Mouse (Mus musculus): ENCODE data around the gene Lix1. TPM values are rescaled to one million over a fixed set of nuclear protein-coding genes. Genes with fewer than 3 reads are reported as not detected.
A peak's percentile ranks its signal among the peaks of the same experiment; 100 is the strongest.

Lix1 gene
- total and polyA plus RNA-seq, 2 experiments from 2014 or later: 11.2 to 11.9 TPM

GRCm38 (mm10) chr17:17448737-17449440 lies 46.4 kb downstream of the Lix1 start:
- Histone ChIP-seq H3K27me3 (ENCODE audit: insufficient read depth, low read length) (no peaks in the 10 kb centered on the region), H3K9me3 (ENCODE audit: low read length) (no peaks in the 10 kb centered on the region), H3K27ac (peak overlapping the region; percentile 67), H3K9ac (replicated peaks; ENCODE audit: low read length) (peak overlapping the region; percentile 45), H3K4me2 (ENCODE audit: low read depth, low read length) (peak overlapping the region; percentile 80), H3K4me3 (ENCODE audit: low read length) (peak overlapping the region; percentile 40), H3K36me3 (ENCODE audit: insufficient read depth, low read length) (no peaks in the 10 kb centered on the region), H3K4me1 (ENCODE audit: insufficient read depth, low read length) (peaks cover 7% of the 10 kb centered on the region; the same call in 1 of the 2 replicates)
- no peak; the same call in 1 of the 2 replicates for TF ChIP-seq CTCF (IDR thresholded peaks at IDR 0.05; ENCODE audit: low read depth)
- DNase-seq (ENCODE audit: low spot score) (peak; percentile 68), ATAC-seq (peak; percentile 90)
- WGBS: 3% methylated on average over 17 of the region's 17 CpGs

- peak; percentile 44 for DNase-seq (ENCODE audit: low spot score)
- ATAC-seq: no peak; the same call in 1 of the 2 replicates
Observed at GRCm38 (mm10) chr17:17449441-17449770, 46.9 kb downstream of the Lix1 start.

GRCm38 (mm10) chr17:17451102-17451501 lies 48.6 kb downstream of the Lix1 start:
- no peaks in the 10 kb centered on the region for H3K36me3 ChIP-seq (ENCODE audit: insufficient read depth, low read length)
- no peak overlapping the region for H3K27ac ChIP-seq
- no peak overlapping the region for H3K4me2 ChIP-seq (ENCODE audit: low read depth, low read length)
- ATAC-seq (no peak), DNase-seq (ENCODE audit: low spot score) (no peak)
- no peaks in the 10 kb centered on the region for H3K9me3 ChIP-seq (ENCODE audit: low read length)
- 68% methylated on average over 1 of the region's 1 CpGs for WGBS
- TF ChIP-seq CTCF (IDR thresholded peaks at IDR 0.05; ENCODE audit: low read depth): no peak
- H3K4me1 ChIP-seq (ENCODE audit: insufficient read depth, low read length): peaks cover 7% of the 10 kb centered on the region; the same call in 1 of the 2 replicates
- H3K4me3 ChIP-seq (ENCODE audit: low read length): no peak overlapping the region
- H3K9ac ChIP-seq (replicated peaks; ENCODE audit: low read length): no peak overlapping the region
- H3K27me3 ChIP-seq (ENCODE audit: insufficient read depth, low read length): no peaks in the 10 kb centered on the region

More at GRCm38 (mm10) chr17:17449441-17449770, 46.9 kb downstream of the Lix1 start:
- H3K27me3 ChIP-seq (ENCODE audit: insufficient read depth, low read length): no peaks in the 10 kb centered on the region
- no peaks in the 10 kb centered on the region for H3K36me3 ChIP-seq (ENCODE audit: insufficient read depth, low read length)
- no peaks in the 10 kb centered on the region for H3K9me3 ChIP-seq (ENCODE audit: low read length)
- H3K4me1 ChIP-seq (ENCODE audit: insufficient read depth, low read length): peaks cover 7% of the 10 kb centered on the region; the same call in 1 of the 2 replicates
- H3K4me3 ChIP-seq (ENCODE audit: low read length): peak overlapping the region; percentile 40
- H3K27ac ChIP-seq: peak overlapping the region; percentile 67
- no peak for TF ChIP-seq CTCF (IDR thresholded peaks at IDR 0.05; ENCODE audit: low read depth)
- peak overlapping the region; percentile 80 for H3K4me2 ChIP-seq (ENCODE audit: low read depth, low read length)
- WGBS: 4% methylated on average over 5 of the region's 5 CpGs
- H3K9ac ChIP-seq (replicated peaks; ENCODE audit: low read length): peak overlapping the region; percentile 45; the same call in 1 of the 2 replicates

GRCm38 (mm10) chr17:17452617-17453016 lies 50.1 kb downstream of the Lix1 start:
- Histone ChIP-seq H3K27me3 (ENCODE audit: insufficient read depth, low read length) (no peaks in the 10 kb centered on the region), H3K4me3 (ENCODE audit: low read length) (no peak overlapping the region), H3K27ac (no peak overlapping the region), H3K4me2 (ENCODE audit: low read depth, low read length) (no peak overlapping the region), H3K9me3 (ENCODE audit: low read length) (no peaks in the 10 kb centered on the region), H3K36me3 (ENCODE audit: insufficient read depth, low read length) (no peaks in the 10 kb centered on the region), H3K9ac (replicated peaks; ENCODE audit: low read length) (no peak overlapping the region), H3K4me1 (ENCODE audit: insufficient read depth, low read length) (peaks cover 7% of the 10 kb centered on the region; the same call in 1 of the 2 replicates)
- 90% methylated on average over 3 of the region's 3 CpGs for WGBS
- DNase-seq (ENCODE audit: low spot score) (no peak), ATAC-seq (no peak)
- TF ChIP-seq CTCF (IDR thresholded peaks at IDR 0.05; ENCODE audit: low read depth): no peak

- Histone ChIP-seq H3K4me2 (ENCODE audit: low read depth, low read length) (no peak overlapping the region), H3K27ac (no peak overlapping the region), H3K9ac (replicated peaks; ENCODE audit: low read length) (no peak overlapping the region), H3K4me3 (ENCODE audit: low read length) (no peak overlapping the region), H3K27me3 (ENCODE audit: insufficient read depth, low read length) (no peaks in the 10 kb centered on the region), H3K4me1 (ENCODE audit: insufficient read depth, low read length) (peaks cover 2% of the 10 kb centered on the region; the same call in 1 of the 2 replicates), H3K9me3 (ENCODE audit: low read length) (no peaks in the 10 kb centered on the region), H3K36me3 (ENCODE audit: insufficient read depth, low read length) (no peaks in the 10 kb centered on the region)
- no peak for DNase-seq (ENCODE audit: low spot score)
- TF ChIP-seq CTCF (IDR thresholded peaks at IDR 0.05; ENCODE audit: low read depth): no peak
- ATAC-seq: no peak
- 77% methylated on average over 1 of the region's 1 CpGs for WGBS
Observed at GRCm38 (mm10) chr17:17454573-17454972, 52.1 kb downstream of the Lix1 start.

GRCm38 (mm10) chr17:17485789-17486188 lies 83.3 kb downstream of the Lix1 start:
- WGBS: 61% methylated on average over 2 of the region's 2 CpGs

More at GRCm38 (mm10) chr17:17485789-17486188, 83.3 kb downstream of the Lix1 start:
- Histone ChIP-seq H3K27ac (no peak overlapping the region), H3K4me1 (ENCODE audit: insufficient read depth, low read length) (no peaks in the 10 kb centered on the region), H3K4me3 (ENCODE audit: low read length) (no peak overlapping the region), H3K36me3 (ENCODE audit: insufficient read depth, low read length) (no peaks in the 10 kb centered on the region), H3K9ac (replicated peaks; ENCODE audit: low read length) (no peak overlapping the region), H3K9me3 (ENCODE audit: low read length) (no peaks in the 10 kb centered on the region), H3K27me3 (ENCODE audit: insufficient read depth, low read length) (no peaks in the 10 kb centered on the region), H3K4me2 (ENCODE audit: low read depth, low read length) (no peak overlapping the region)
- DNase-seq (ENCODE audit: low spot score) (no peak), ATAC-seq (no peak)
- TF ChIP-seq CTCF (IDR thresholded peaks at IDR 0.05; ENCODE audit: low read depth): no peak

Measured in hindbrain, postnatal 0 days (tissue).